Mouse (Mus musculus) C2C12 (cell line): ENCODE results near the gene Pitx1. TPM values are rescaled to one million over a fixed set of nuclear protein-coding genes. Genes with fewer than 3 reads are reported as not detected.

ENCODE experiments used
- H3K27me3 ChIP-seq: one replicate; pipeline ENCODE4 v1.6.1; 2011; ENCODE audit not compliant: control insufficient read depth, insufficient read depth, insufficient read length
- H3K36me3 ChIP-seq: one replicate; pipeline ENCODE4 v1.6.1; 2011; ENCODE audit not compliant: control insufficient read depth, insufficient read depth
- H3K4me3 ChIP-seq: one replicate; pipeline ENCODE4 v1.5.1; 2011; ENCODE audit warnings: mild to moderate bottlenecking, control low read depth; ENCODE audit not compliant: poor library complexity, insufficient read depth, severe bottlenecking
- H3K79me2 ChIP-seq: one replicate; pipeline ENCODE4 v1.6.1; 2011; ENCODE audit not compliant: control insufficient read depth, insufficient read depth
- H3K79me3 ChIP-seq: one replicate; pipeline ENCODE4 v1.6.1; 2011; ENCODE audit warnings: low read depth, control low read depth
- H3ac ChIP-seq: one replicate; pipeline ENCODE3; 2011; ENCODE audit warnings: low read depth; ENCODE audit not compliant: control insufficient read depth, insufficient read length
- CEBPB ChIP-seq: IDR thresholded peaks from one replicate; pipeline ENCODE4 v1.6.1; 2011; ENCODE audit warnings: low read depth, mild to moderate bottlenecking, control low read depth, moderate library complexity
- CTCF ChIP-seq: IDR thresholded peaks from one replicate; pipeline ENCODE4 v1.5.1; 2011; ENCODE audit not compliant: control insufficient read depth, insufficient read depth, insufficient read length
- FOSL1 ChIP-seq: IDR thresholded peaks from one replicate; pipeline ENCODE4 v1.8.0; 2011; ENCODE audit warnings: mild to moderate bottlenecking, low read length; ENCODE audit not compliant: poor library complexity, insufficient read depth, severe bottlenecking
- MAX ChIP-seq: IDR thresholded peaks from one replicate; pipeline ENCODE4 v1.6.1; 2011; ENCODE audit warnings: mild to moderate bottlenecking, control low read depth
- MYOD1 ChIP-seq: IDR thresholded peaks from one replicate; pipeline ENCODE4 v1.6.1; 2011; ENCODE audit warnings: low read depth; ENCODE audit not compliant: control insufficient read depth, insufficient read length
- MYOG ChIP-seq: IDR thresholded peaks from one replicate; pipeline ENCODE4 v1.6.1; 2011; ENCODE audit not compliant: control insufficient read depth, insufficient read length; ENCODE audit errors: extremely low read depth
- USF1 ChIP-seq: IDR thresholded peaks from one replicate; pipeline ENCODE4 v1.6.1; 2011; ENCODE audit warnings: low read depth, mild to moderate bottlenecking, control low read depth, moderate library complexity
- polyA plus RNA-seq: library from polyadenylated mRNA; unstranded; fragments of >200 nt; fragmentation: generic; extraction: Trizol; gene quantifications from one replicate; pipeline ENCODE4 v1.2.1, GENCODE M21; 2012; ENCODE audit warnings: missing spikeins

The Pitx1 gene
- polyA plus RNA-seq, 1 experiment, result not detected

- TF ChIP-seq CEBPB (no peak), CTCF (no peak), USF1 (no peak), MYOD1 (no peak), MYOG (no peak), FOSL1 (no peak)
- H3K36me3 ChIP-seq, result no peaks in the 10 kb centered on the region
- H3K27me3 ChIP-seq, result peaks cover 55% of the 10 kb centered on the region
- no peak overlapping the region for H3ac ChIP-seq
- H3K4me3 ChIP-seq, result no peak overlapping the region
- H3K79me3 ChIP-seq, result no peaks in the 10 kb centered on the region
- no peaks in the 10 kb centered on the region for H3K79me2 ChIP-seq
Observed at GRCm38 (mm10) chr13:55860483-55860882, 24.5 kb upstream of the Pitx1 start.

- Histone ChIP-seq H3K79me2 (no peaks in the 10 kb centered on the region), H3K36me3 (no peaks in the 10 kb centered on the region), H3ac (no peak overlapping the region), H3K27me3 (peaks cover 67% of the 10 kb centered on the region), H3K79me3 (no peaks in the 10 kb centered on the region), H3K4me3 (no peak overlapping the region)
- TF ChIP-seq CEBPB (no peak), MAX (no peak), MYOG (no peak), CTCF (no peak), FOSL1 (no peak), MYOD1 (no peak), USF1 (no peak)
Observed at GRCm38 (mm10) chr13:55858463-55858862, 22.5 kb upstream of the Pitx1 start.

DNA sequence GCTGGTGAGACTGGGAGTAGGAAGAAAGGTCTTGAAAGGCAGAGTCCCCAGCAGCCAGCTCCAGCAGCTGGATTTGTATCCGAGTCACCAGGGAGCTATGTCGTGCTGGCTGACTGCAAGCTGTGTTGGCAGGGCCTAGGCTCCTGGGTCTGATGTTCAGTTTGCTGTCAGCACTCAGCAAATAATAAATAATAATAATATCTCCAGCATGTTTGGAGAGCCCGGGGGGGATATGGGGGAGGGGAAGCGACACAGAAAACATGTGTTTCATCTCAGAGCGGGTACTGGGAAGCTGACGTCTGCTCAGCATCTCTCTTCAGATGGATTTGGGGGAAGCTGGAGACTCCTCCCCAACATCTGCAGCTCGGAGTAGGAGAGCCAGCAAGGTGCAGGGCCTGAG is 19.8 kb upstream of the Pitx1 start:
- TF ChIP-seq FOSL1 (no peak), MYOG (no peak), MAX (no peak), CEBPB (no peak), USF1 (no peak), CTCF (no peak), MYOD1 (no peak)
- Histone ChIP-seq H3ac (no peak overlapping the region), H3K4me3 (no peak overlapping the region), H3K79me3 (no peaks in the 10 kb centered on the region), H3K79me2 (no peaks in the 10 kb centered on the region), H3K27me3 (peaks cover 87% of the 10 kb centered on the region), H3K36me3 (no peaks in the 10 kb centered on the region)

DNA sequence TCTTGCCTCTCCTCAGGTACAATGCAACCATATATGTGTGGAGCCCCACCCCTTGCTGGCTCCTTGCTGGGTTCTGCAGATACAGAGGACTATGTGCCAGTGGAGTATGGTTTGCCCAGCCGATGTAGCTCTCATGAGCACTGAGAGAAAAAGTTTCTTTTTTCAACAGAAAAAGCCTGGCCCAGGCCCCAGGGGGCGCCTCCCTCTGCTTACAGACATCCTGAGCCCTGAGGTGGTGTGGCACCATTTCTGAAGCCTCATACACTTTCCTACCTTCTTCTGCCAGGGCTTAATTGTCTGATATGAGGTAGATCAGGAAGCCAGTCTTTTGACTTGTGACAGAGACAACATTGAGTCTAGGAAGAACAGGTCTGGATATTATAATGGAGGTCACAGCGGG is 16.2 kb upstream of the Pitx1 start:
- Histone ChIP-seq H3K36me3 (no peaks in the 10 kb centered on the region), H3K79me2 (no peaks in the 10 kb centered on the region), H3K27me3 (peaks cover 77% of the 10 kb centered on the region), H3ac (no peak overlapping the region), H3K79me3 (no peaks in the 10 kb centered on the region), H3K4me3 (no peak overlapping the region)
- TF ChIP-seq MYOD1, result no peak
- no peak for TF ChIP-seq CEBPB
- TF ChIP-seq CTCF, result no peak
- TF ChIP-seq MYOG, result no peak
- TF ChIP-seq FOSL1, result no peak
- TF ChIP-seq USF1, result no peak
- no peak for TF ChIP-seq MAX

DNA sequence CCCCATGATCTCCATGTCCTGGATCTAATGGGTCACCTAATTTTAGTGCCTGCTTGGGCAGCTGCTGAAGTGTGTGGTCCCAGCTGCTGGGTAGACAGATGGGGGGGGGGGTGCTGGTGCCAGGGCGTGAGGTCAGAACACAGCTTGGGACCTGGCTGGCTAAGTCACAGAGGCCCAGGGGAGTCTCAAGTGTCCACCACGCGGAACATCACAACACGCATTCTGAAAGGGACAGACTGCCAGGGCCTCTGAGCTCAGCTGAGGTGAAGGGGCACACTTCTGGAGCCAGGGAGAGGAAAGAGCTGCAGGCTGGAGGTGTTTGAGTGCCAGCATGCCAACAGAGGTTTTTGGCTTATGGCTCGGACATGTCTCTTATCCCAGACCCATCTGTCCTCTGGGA is 14.7 kb upstream of the Pitx1 start:
- TF ChIP-seq USF1 (no peak), FOSL1 (no peak), MYOG (no peak), CTCF (no peak), CEBPB (no peak), MAX (no peak), MYOD1 (no peak)
- Histone ChIP-seq H3K79me2 (no peaks in the 10 kb centered on the region), H3K79me3 (no peaks in the 10 kb centered on the region), H3ac (no peak overlapping the region), H3K27me3 (peaks cover 79% of the 10 kb centered on the region), H3K4me3 (no peak overlapping the region), H3K36me3 (no peaks in the 10 kb centered on the region)

DNA sequence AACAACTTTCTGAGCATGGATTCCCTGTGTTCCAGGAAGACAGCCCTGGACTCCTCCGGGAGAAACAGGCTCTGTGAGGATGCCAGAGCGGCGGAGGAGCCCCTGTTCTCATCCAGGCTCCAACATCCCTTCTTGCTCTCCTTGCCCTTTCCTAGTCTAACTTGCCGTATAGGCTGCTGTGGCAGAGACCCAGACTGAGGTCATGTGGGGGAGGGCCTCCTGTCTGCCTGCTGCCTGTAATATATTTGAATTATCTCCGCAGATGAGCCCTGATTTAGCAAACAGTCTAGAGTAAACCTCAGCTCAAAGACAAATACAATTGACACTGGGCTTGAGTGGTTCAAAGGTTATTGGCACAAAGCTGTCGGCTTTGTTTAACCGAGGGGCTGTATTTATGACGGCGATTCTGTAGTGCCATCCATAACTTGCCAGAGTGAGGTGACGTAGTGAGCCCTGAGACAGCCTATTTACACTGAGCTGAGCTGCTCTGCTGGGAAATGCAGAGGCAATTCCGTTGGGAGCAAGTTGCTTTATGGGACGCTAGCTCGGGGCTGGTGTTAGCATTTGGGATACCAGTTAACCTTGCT is 12.7 kb upstream of the Pitx1 start:
- H3K79me3 ChIP-seq, result no peaks in the 10 kb centered on the region
- no peaks in the 10 kb centered on the region for H3K79me2 ChIP-seq
- no peak overlapping the region for H3ac ChIP-seq
- TF ChIP-seq USF1 (no peak), MAX (no peak), MYOG (no peak), MYOD1 (no peak)
- H3K4me3 ChIP-seq, result no peak overlapping the region
- no peaks in the 10 kb centered on the region for H3K36me3 ChIP-seq
- H3K27me3 ChIP-seq, result peaks cover 68% of the 10 kb centered on the region
